Comparison of ENCODE assay signal across 8 mouse cellular contexts in genomic region chr13:104817696-104818095, GRCm38 (mm10). TPM values are rescaled to one million over a fixed set of nuclear protein-coding genes. Genes with fewer than 3 reads are reported as not detected.
DNase-seq lines count a peak whose midpoint lies in the region; ATAC-seq and TF ChIP-seq lines count a peak whose summit lies in the region.

No protein-coding gene starts in this region.

- H3K36me3 ChIP-seq in E14TG2a.4 (ENCODE audit: insufficient read depth, low read length), result peaks cover 17% of the 10 kb centered on the region; the same call in 1 of the 2 replicates
- H3K36me3 ChIP-seq in forebrain, embryonic 15.5 days, result no peaks in the 10 kb centered on the region
- H3K36me3 ChIP-seq in liver, adult 2 months (ENCODE audit: control insufficient read depth, insufficient read depth, low read length), result no peaks in the 10 kb centered on the region
- no peaks in the 10 kb centered on the region for H3K36me3 ChIP-seq in stomach, embryonic 14.5 days (ENCODE audit: control insufficient read depth, insufficient read depth, low read length)

- H3K9me3 ChIP-seq in E14TG2a.4 (ENCODE audit: low read length), result no peaks in the 10 kb centered on the region
- H3K9me3 ChIP-seq in forebrain, embryonic 15.5 days, result no peaks in the 10 kb centered on the region
- H3K9me3 ChIP-seq in stomach, embryonic 14.5 days (ENCODE audit: control insufficient read depth, low read depth, low read length), result no peaks in the 10 kb centered on the region

- peak overlapping the region; percentile 88 for H3K4me3 ChIP-seq in E14TG2a.4 (replicated peaks; ENCODE audit: low read length)
- peak overlapping the region; percentile 77 for H3K4me3 ChIP-seq in forebrain, embryonic 15.5 days
- H3K4me3 ChIP-seq in liver, adult 2 months (ENCODE audit: insufficient read depth, low read depth, low read length), result peak overlapping the region; percentile 86
- H3K4me3 ChIP-seq in stomach, embryonic 14.5 days (ENCODE audit: low read depth, low read length), result peak overlapping the region; percentile 79

- ATAC-seq in forebrain, embryonic 15.5 days (replicated peaks), result no peak
- no peak for ATAC-seq in stomach, embryonic 14.5 days (ENCODE audit: insufficient number of reproducible peaks, insufficient read depth, low FRiP score, low read depth)

- H3K4me2 ChIP-seq in forebrain, embryonic 15.5 days (replicated peaks), result peak overlapping the region; percentile 82
- H3K4me2 ChIP-seq in stomach, embryonic 14.5 days (replicated peaks; ENCODE audit: low read depth, low read length), result peak overlapping the region; percentile 67

- no peak overlapping the region for H3K27ac ChIP-seq in forebrain, embryonic 15.5 days (replicated peaks)
- 0 out of 2 replicates have a peak overlapping the region, but pooled peaks have one; percentile 19 for H3K27ac ChIP-seq in liver, adult 2 months (replicated peaks; ENCODE audit: insufficient read depth, low read depth, low read length)
- H3K27ac ChIP-seq in stomach, embryonic 14.5 days (ENCODE audit: low read length), result no peak overlapping the region

- TF ChIP-seq POLR2A in liver, adult 2 months (IDR thresholded peaks at IDR 0.05; ENCODE audit: extremely low read depth, insufficient read depth, low read length), result no peak

- peaks cover 24% of the 10 kb centered on the region for H3K4me1 ChIP-seq in E14TG2a.4 (replicated peaks; ENCODE audit: low read depth, low read length)
- H3K4me1 ChIP-seq in forebrain, embryonic 15.5 days, result peaks cover 32% of the 10 kb centered on the region
- no peaks in the 10 kb centered on the region; the same call in 1 of the 2 replicates for H3K4me1 ChIP-seq in liver, adult 2 months (ENCODE audit: control insufficient read depth, insufficient read depth, low read length)
- H3K4me1 ChIP-seq in stomach, embryonic 14.5 days (ENCODE audit: control insufficient read depth, insufficient read depth, low read length), result 0 out of 2 replicates have a peak, but pooled peaks cover 6% of the 10 kb centered on the region

- no peak for TF ChIP-seq CTCF in E14TG2a.4 (conservative IDR thresholded peaks at IDR 0.05; ENCODE audit: low read length)
- TF ChIP-seq CTCF in liver, adult 2 months (IDR thresholded peaks at IDR 0.05; ENCODE audit: low read depth, low read length), result no peak

- peak; percentile 12 for DNase-seq in embryo, embryonic 10.5 days (ENCODE audit: low spot score)
- no peak for DNase-seq in embryo, embryonic 11 days
- no peak for DNase-seq in liver, adult 2 months (ENCODE audit: extremely low read depth, low read depth, low spot score)
- DNase-seq in cerebellum, adult 18-20 months, result no peak
- no peak for DNase-seq in frontal cortex, postnatal 10 days (ENCODE audit: low spot score in 2 of 2)

- peaks cover 8% of the 10 kb centered on the region; the same call in 1 of the 2 replicates for H3K79me2 ChIP-seq in liver, adult 2 months (ENCODE audit: control insufficient read depth, insufficient read depth, low read length)

- H3K27me3 ChIP-seq in E14TG2a.4 (ENCODE audit: insufficient read depth, low read length), result no peaks in the 10 kb centered on the region
- H3K27me3 ChIP-seq in forebrain, embryonic 15.5 days, result no peaks in the 10 kb centered on the region
- no peaks in the 10 kb centered on the region for H3K27me3 ChIP-seq in liver, adult 2 months (ENCODE audit: control insufficient read depth, insufficient read depth, low read length)
- H3K27me3 ChIP-seq in stomach, embryonic 14.5 days (ENCODE audit: control insufficient read depth, insufficient read depth, low read length), result no peaks in the 10 kb centered on the region

- H3K9ac ChIP-seq in forebrain, embryonic 15.5 days (replicated peaks), result peak overlapping the region; percentile 89
- peak overlapping the region; percentile 81 for H3K9ac ChIP-seq in liver, adult 2 months (ENCODE audit: low read depth, low read length)
- peak overlapping the region; percentile 70 for H3K9ac ChIP-seq in stomach, embryonic 14.5 days (replicated peaks; ENCODE audit: low read depth, low read length)

- WGBS in forebrain, embryonic 15.5 days, result 55% methylated on average over 12 of the region's 12 CpGs
- WGBS in liver, adult 2 months, result 37% methylated on average over 12 of the region's 12 CpGs
- 50% methylated on average over 12 of the region's 12 CpGs for WGBS in stomach, embryonic 14.5 days

RNA-seq across cellular contexts. Expression of gene Cwc27, which starts 0.8 kb away (rescaled TPM):
- 29.2 and 32.2 TPM in 2 replicates for polyA plus RNA-seq in forebrain, embryonic 15.5 days (2015; fragmentation: Nextera tagmentation; extraction: Ambion mirVana)
- total RNA-seq in liver, adult 2 months (2014; rRNA removed), result 5.4 and 8.9 TPM in 2 replicates
- 1.1 and 1.4 TPM in 2 replicates for polyA plus RNA-seq in liver, adult 2 months (2012; rRNA removed)
- polyA plus RNA-seq in stomach, embryonic 14.5 days (2014; fragmentation: Nextera tagmentation; extraction: Ambion mirVana), result 36.0 and 36.4 TPM in 2 replicates

RNA-seq across cellular contexts. Expression of gene Srek1ip1, which starts 25.4 kb away (rescaled TPM):
- polyA plus RNA-seq in forebrain, embryonic 15.5 days (2015; fragmentation: Nextera tagmentation; extraction: Ambion mirVana), result 17.8 and 18.2 TPM in 2 replicates
- 5.2 and 6.7 TPM in 2 replicates for total RNA-seq in liver, adult 2 months (2014; rRNA removed)
- 5.1 TPM in 2 replicates for polyA plus RNA-seq in liver, adult 2 months (2012; rRNA removed)
- 23.6 and 25.9 TPM in 2 replicates for polyA plus RNA-seq in stomach, embryonic 14.5 days (2014; fragmentation: Nextera tagmentation; extraction: Ambion mirVana)

RNA-seq across cellular contexts. Expression of gene Shisal2b, which starts 46.0 kb away (rescaled TPM):
- 0.36 and 0.55 TPM in 2 replicates for polyA plus RNA-seq in forebrain, embryonic 15.5 days (2015; fragmentation: Nextera tagmentation; extraction: Ambion mirVana)
- total RNA-seq in liver, adult 2 months (2014; rRNA removed), result not detected in 2 replicates
- not detected in 2 replicates for polyA plus RNA-seq in liver, adult 2 months (2012; rRNA removed)
- 0.20 and 0.55 TPM in 2 replicates for polyA plus RNA-seq in stomach, embryonic 14.5 days (2014; fragmentation: Nextera tagmentation; extraction: Ambion mirVana)

Comparison
In these comparisons a context has a peak if more than half of its experiments do, and no peak if none do; other contexts are left out.
1. RNA of gene Cwc27, which starts 0.8 kb away (polyA plus RNA-seq): 36.0 to 36.4 TPM in stomach, embryonic 14.5 days and 29.2 to 32.2 TPM in forebrain, embryonic 15.5 days; 1.1 to 1.4 TPM in liver, adult 2 months; every median in the first group is over 10 times any median in the second.
2. Peak in every context shown above with its lines, with median percentiles within 50 percentile points of each other: H3K4me3 ChIP-seq and H3K9ac ChIP-seq.